Mouse (Mus musculus): ENCODE data around the gene C2.
"Not testable (repeated sequence)": the region's sequence is repeated elsewhere in the genome, so short reads cannot be mapped to it uniquely, and the experiment has no call there.

Gene C2

DNA sequence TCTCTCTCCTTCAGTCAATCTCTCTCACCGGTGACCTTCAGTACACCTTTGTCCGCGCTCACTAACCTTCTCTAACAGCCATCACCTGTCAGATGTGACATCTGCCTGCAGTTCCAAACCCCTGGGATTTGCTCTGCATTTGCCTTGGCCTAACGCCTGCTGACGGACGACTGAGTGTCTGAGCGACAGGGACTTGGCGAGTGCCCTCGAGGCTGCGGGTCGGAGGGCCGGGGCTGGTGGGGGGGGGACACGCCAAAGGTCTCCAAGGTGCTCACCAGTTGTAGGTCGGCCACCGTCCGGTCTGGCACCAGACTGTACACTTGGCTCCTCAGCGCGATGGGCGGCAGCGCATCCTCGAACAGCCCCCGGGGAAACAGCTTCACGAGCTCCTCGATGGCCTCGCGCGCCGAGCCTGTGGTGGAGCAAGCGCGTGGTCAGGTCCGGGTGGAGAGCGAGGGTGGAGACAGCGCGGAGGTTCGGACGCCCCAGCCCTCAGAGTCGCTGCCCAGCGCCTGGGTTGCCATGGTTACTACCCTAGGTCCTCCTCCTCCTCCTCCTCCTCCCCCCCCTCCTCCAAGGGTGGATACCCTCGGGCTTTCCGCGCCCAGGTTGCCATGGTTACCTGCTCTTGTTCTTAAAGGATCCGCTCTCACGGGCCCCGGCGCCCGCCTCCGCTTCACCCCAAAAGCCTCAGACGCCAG is 61.8 kb downstream of the C2 start:
- no peak for DNase-seq (ENCODE audit: inconsistent ontology term)

GRCm38 (mm10) chr17:34830776-34831175 is 67.3 kb downstream of the C2 start:
- DNase-seq (ENCODE audit: inconsistent ontology term), result not testable (repeated sequence)

GRCm38 (mm10) chr17:34814818-34815370 is 83.2 kb downstream of the C2 start:
- DNase-seq (ENCODE audit: inconsistent ontology term), result no peak

GRCm38 (mm10) chr17:34813747-34814146 is 84.3 kb downstream of the C2 start:
- not testable (repeated sequence) for DNase-seq (ENCODE audit: inconsistent ontology term)
